Mouse (Mus musculus) forebrain, embryonic 11.5 days (tissue): ENCODE measurements around the gene Aven. TPM values are rescaled to one million over a fixed set of nuclear protein-coding genes. Genes with fewer than 3 reads are reported as not detected.

Experiments used
- ATAC-seq: fragments of 200-750 bp; cut with Nextera tagmentation; replicated peaks from 2 replicates; pipeline ENCODE4 v1.8.0; 2017; ENCODE audit warnings: moderate TSS enrichment; ENCODE audit not compliant: low FRiP score
- DNase-seq: peaks from one replicate; pipeline ENCODE4 v3.0.0-alpha.2; 2017; ENCODE audit warnings: low spot score
- H3K27ac ChIP-seq: fragments of 300-500 bp; sonication (generic); 2 replicates; pipeline ENCODE4 v1.5.1; 2014; ENCODE audit warnings: low read depth, low read length
- H3K27me3 ChIP-seq: fragments of 300-500 bp; sonication (generic); 2 replicates; pipeline ENCODE4 v1.6.1; 2014; ENCODE audit warnings: mild to moderate bottlenecking, low read length, mixed read lengths; ENCODE audit not compliant: control insufficient read depth, insufficient read depth
- H3K36me3 ChIP-seq: fragments of 300-500 bp; sonication (generic); 2 replicates; pipeline ENCODE4 v1.6.1; 2014; ENCODE audit warnings: mild to moderate bottlenecking, low read length, moderate library complexity, mixed read lengths; ENCODE audit not compliant: control insufficient read depth, insufficient read depth
- H3K4me1 ChIP-seq: fragments of 300-500 bp; sonication (generic); replicated peaks from 2 replicates; pipeline ENCODE4 v1.6.1; 2014; ENCODE audit warnings: low read length, mixed read lengths; ENCODE audit not compliant: control insufficient read depth, insufficient read depth
- H3K4me2 ChIP-seq: fragments of 300-500 bp; sonication (generic); 2 replicates; pipeline ENCODE4 v1.6.1; 2014; ENCODE audit warnings: low read depth, mild to moderate bottlenecking, low read length, moderate library complexity, mixed read lengths; ENCODE audit not compliant: severe bottlenecking
- H3K4me3 ChIP-seq: fragments of 300-500 bp; sonication (generic); 2 replicates; pipeline ENCODE4 v1.5.1; 2014; ENCODE audit warnings: low read depth, low read length
- H3K9ac ChIP-seq: fragments of 300-500 bp; sonication (generic); 2 replicates; pipeline ENCODE4 v1.6.1; 2014; ENCODE audit warnings: low read length
- H3K9me3 ChIP-seq: fragments of 300-500 bp; sonication (generic); 2 replicates; pipeline ENCODE4 v1.6.1; 2016; ENCODE audit warnings: low read length, mixed read lengths; ENCODE audit not compliant: control insufficient read depth
- WGBS: fragments of 180-500 bp; shearing (Covaris S2); extraction: QIAGEN DNeasy Blood & Tissue Kit; methylation state at CpG from one replicate; pipeline ENCODE4 v1.1.7; 2014; 5-methylcytosine and 5-hydroxymethylcytosine counted together
- polyA plus RNA-seq: library from polyadenylated mRNA; unstranded; fragments of >200 nt; fragmentation: Nextera tagmentation; extraction: Ambion mirVana; gene quantifications from 2 replicates; pipeline ENCODE4 v1.2.1, GENCODE M21; 2014

Aven gene
- polyA plus RNA-seq, 1 experiment from 2014 or later = 6.1 TPM

GRCm38 (mm10) chr2:112481564-112481963, 11.2 kb upstream of the Aven start:
- no peak overlapping the region for H3K27ac ChIP-seq
- no peak for DNase-seq
- no peaks in the 10 kb centered on the region for H3K36me3 ChIP-seq
- no peaks in the 10 kb centered on the region for H3K27me3 ChIP-seq
- H3K9ac ChIP-seq = no peak overlapping the region
- no peak overlapping the region for H3K4me3 ChIP-seq
- no peak overlapping the region for H3K4me2 ChIP-seq
- 0% methylated on average over 2 of the region's 2 CpGs for WGBS
- ATAC-seq = peak; percentile 73
- H3K4me1 ChIP-seq = no peaks in the 10 kb centered on the region
- no peaks in the 10 kb centered on the region for H3K9me3 ChIP-seq

- H3K9me3 ChIP-seq = no peaks in the 10 kb centered on the region
- WGBS = 87% methylated on average over 5 of the region's 5 CpGs
- H3K4me1 ChIP-seq = no peaks in the 10 kb centered on the region
- no peak overlapping the region for H3K27ac ChIP-seq
- H3K36me3 ChIP-seq = no peaks in the 10 kb centered on the region
- H3K4me2 ChIP-seq = no peak overlapping the region
- ATAC-seq (no peak), DNase-seq (no peak)
- H3K4me3 ChIP-seq = no peak overlapping the region
- H3K9ac ChIP-seq = no peak overlapping the region
- H3K27me3 ChIP-seq = no peaks in the 10 kb centered on the region
These were observed 10.0 kb upstream of the Aven start for GRCm38 (mm10) chr2:112482533-112483333.

- no peaks in the 10 kb centered on the region for H3K4me1 ChIP-seq
- ATAC-seq (no peak), DNase-seq (no peak)
- no peaks in the 10 kb centered on the region for H3K27me3 ChIP-seq
- no peak overlapping the region for H3K9ac ChIP-seq
- H3K9me3 ChIP-seq = no peaks in the 10 kb centered on the region
- 85% methylated on average over 2 of the region's 2 CpGs for WGBS
- H3K27ac ChIP-seq = no peak overlapping the region
- H3K4me2 ChIP-seq = no peak overlapping the region
- H3K36me3 ChIP-seq = no peaks in the 10 kb centered on the region
- H3K4me3 ChIP-seq = no peak overlapping the region
These were observed 9.5 kb upstream of the Aven start for GRCm38 (mm10) chr2:112483334-112483651.

DNA sequence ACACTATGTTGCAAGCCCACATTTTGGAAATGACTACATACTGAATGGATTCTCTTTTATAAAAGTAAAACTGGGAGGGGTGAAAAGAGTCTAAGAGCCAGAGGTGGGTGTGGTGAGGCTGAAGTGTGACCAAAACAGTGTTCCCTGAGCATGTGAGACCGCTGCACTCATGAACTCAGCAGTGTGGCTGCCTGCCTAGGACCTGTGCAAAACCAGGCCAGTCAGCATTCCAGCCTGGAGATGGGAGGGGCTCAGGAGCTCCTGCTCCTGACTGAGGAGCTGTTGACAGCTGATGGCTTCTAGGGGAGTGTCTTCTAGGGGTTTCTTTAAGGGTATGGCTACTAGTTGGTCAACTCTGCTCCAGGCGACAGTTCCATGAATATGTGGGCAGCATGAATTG, 7.9 kb upstream of the Aven start:
- Histone ChIP-seq H3K4me1 (no peaks in the 10 kb centered on the region), H3K27ac (no peak overlapping the region), H3K9ac (no peak overlapping the region), H3K27me3 (no peaks in the 10 kb centered on the region), H3K36me3 (no peaks in the 10 kb centered on the region), H3K9me3 (no peaks in the 10 kb centered on the region), H3K4me3 (no peak overlapping the region), H3K4me2 (no peak overlapping the region)
- ATAC-seq = no peak
- no peak for DNase-seq
- whole genome bisulfite sequencing = 87% methylated on average over 2 of the region's 2 CpGs

DNA sequence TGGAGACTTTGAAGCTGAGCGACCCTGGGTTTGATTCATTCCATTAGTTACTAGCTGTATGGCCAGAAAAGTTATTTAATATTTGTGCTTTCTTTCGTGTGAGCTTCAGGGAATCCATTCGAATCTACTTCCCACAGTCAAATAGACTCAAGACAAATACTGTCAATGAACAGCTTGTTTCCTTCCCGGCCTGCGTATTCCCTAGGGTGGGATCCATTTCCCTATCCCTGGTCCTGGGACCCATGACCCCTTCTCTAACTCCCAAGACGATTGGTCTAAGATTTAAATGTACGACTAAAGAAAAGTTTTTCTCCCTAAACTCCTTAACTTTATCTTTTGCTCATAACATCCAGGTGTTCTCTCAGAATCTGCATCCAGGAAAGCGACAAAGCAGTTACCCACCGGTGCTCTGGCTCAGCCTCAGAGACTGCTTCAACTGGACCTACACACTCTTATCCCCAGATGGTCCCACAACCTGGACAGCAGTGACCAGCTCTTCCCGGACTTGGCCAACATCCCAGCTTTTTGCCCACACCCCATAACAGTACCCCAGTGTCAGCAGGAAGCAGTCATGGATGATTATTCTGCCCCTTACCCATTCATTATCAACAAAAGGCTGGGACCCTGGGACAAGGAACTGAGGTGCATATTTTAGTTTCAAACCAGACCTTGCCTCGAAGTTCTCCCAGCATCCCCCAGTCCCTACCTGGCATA, 2.1 kb upstream of the Aven start:
- DNase-seq = no peak
- no peak overlapping the region for H3K9ac ChIP-seq
- H3K27me3 ChIP-seq = no peaks in the 10 kb centered on the region
- H3K27ac ChIP-seq = no peak overlapping the region
- no peaks in the 10 kb centered on the region for H3K4me1 ChIP-seq
- no peak overlapping the region for H3K4me3 ChIP-seq
- no peak overlapping the region for H3K4me2 ChIP-seq
- H3K9me3 ChIP-seq = no peaks in the 10 kb centered on the region
- 85% methylated on average over 11 of the region's 11 CpGs for WGBS
- H3K36me3 ChIP-seq = no peaks in the 10 kb centered on the region
- ATAC-seq = no peak

DNA sequence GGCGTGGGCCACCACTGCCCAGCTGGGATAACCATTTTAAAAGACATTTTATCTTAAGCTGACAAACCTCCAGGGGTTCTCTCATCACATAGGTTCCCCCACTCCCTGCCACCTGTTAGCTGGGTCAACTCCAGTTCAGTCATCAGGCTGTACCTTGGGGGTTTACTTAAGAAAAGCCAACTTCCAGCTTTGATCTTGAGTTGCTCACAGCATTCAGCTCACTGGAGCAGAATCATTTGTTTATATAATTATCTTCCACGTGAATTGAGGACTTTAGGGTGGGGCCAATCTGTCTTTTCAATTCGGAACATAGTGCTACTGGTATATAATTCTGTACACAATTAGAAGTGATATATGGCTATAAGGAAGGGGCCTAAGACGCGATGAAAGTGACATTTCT, 1.1 kb upstream of the Aven start:
- H3K9me3 ChIP-seq = no peaks in the 10 kb centered on the region
- no peaks in the 10 kb centered on the region for H3K27me3 ChIP-seq
- no peaks in the 10 kb centered on the region for H3K4me1 ChIP-seq
- ATAC-seq = no peak
- no peak overlapping the region for H3K4me2 ChIP-seq
- DNase-seq = no peak
- no peak overlapping the region for H3K9ac ChIP-seq
- no peak overlapping the region for H3K4me3 ChIP-seq
- no peaks in the 10 kb centered on the region for H3K36me3 ChIP-seq
- H3K27ac ChIP-seq = no peak overlapping the region
- 68% methylated on average over 5 of the region's 5 CpGs for WGBS

GRCm38 (mm10) chr2:112492431-112492855, 321 bp upstream of the Aven start:
- Histone ChIP-seq H3K4me1 (no peaks in the 10 kb centered on the region), H3K4me3 (peak overlapping the region; percentile 71), H3K9ac (peak overlapping the region; percentile 98), H3K27ac (peak overlapping the region; percentile 95; the same call in 1 of the 2 replicates), H3K4me2 (peak overlapping the region; percentile 71), H3K9me3 (no peaks in the 10 kb centered on the region), H3K27me3 (no peaks in the 10 kb centered on the region), H3K36me3 (no peaks in the 10 kb centered on the region)
- ATAC-seq (peak; percentile 9; the same call in 1 of the 2 replicates), DNase-seq (no peak)
- WGBS = 4% methylated on average over 9 of the region's 9 CpGs

GRCm38 (mm10) chr2:112493539-112494260, 936 bp downstream of the Aven start:
- peak overlapping the region; percentile 98 for H3K9ac ChIP-seq
- no peaks in the 10 kb centered on the region for H3K27me3 ChIP-seq
- H3K27ac ChIP-seq = peak overlapping the region; percentile 95; the same call in 1 of the 2 replicates
- H3K4me3 ChIP-seq = peak overlapping the region; percentile 71
- no peaks in the 10 kb centered on the region for H3K4me1 ChIP-seq
- 46% methylated on average over 11 of the region's 11 CpGs for WGBS
- ATAC-seq = peak; percentile 5; the same call in 1 of the 2 replicates
- no peaks in the 10 kb centered on the region for H3K9me3 ChIP-seq
- H3K4me2 ChIP-seq = peak overlapping the region; percentile 71
- no peak for DNase-seq
- no peaks in the 10 kb centered on the region for H3K36me3 ChIP-seq
